Mouse (Mus musculus): ENCODE measurements around the gene Oas2. TPM values are rescaled to one million over a fixed set of nuclear protein-coding genes. Genes with fewer than 3 reads are reported as not detected.

Gene Oas2
- polyA plus RNA-seq, 1 experiment: 0.80 TPM

- Histone ChIP-seq H3K4me1 (ENCODE audit: control insufficient read depth, insufficient read depth, low read length) (peaks cover 87% of the 10 kb centered on the region), H3K27me3 (ENCODE audit: control insufficient read depth, insufficient read depth, low read length) (no peaks in the 10 kb centered on the region), H3K27ac (ENCODE audit: insufficient read depth, low read length) (no peak overlapping the region), H3K4me3 (replicated peaks; ENCODE audit: insufficient read depth, low read depth, low read length) (no peak overlapping the region)
- DNase-seq: peak; percentile 72 to 80
- TF ChIP-seq POLR2A (IDR thresholded peaks at IDR 0.05; ENCODE audit: borderline replicate concordance, insufficient read depth, low read length) (no peak), CTCF (IDR thresholded peaks at IDR 0.05; ENCODE audit: borderline replicate concordance, insufficient read depth, low read depth, low read length) (no peak)
- WGBS: 19% methylated on average over 4 of the region's 4 CpGs
These were observed 47.2 kb downstream of the Oas2 start for GRCm38 (mm10) chr5:120702421-120702820.

GRCm38 (mm10) chr5:120700996-120701790 lies 48.5 kb downstream of the Oas2 start:
- TF ChIP-seq CTCF (IDR thresholded peaks at IDR 0.05; ENCODE audit: borderline replicate concordance, insufficient read depth, low read depth, low read length): no peak
- TF ChIP-seq POLR2A (IDR thresholded peaks at IDR 0.05; ENCODE audit: borderline replicate concordance, insufficient read depth, low read length): no peak
- Histone ChIP-seq H3K4me1 (ENCODE audit: control insufficient read depth, insufficient read depth, low read length) (peaks cover 86% of the 10 kb centered on the region), H3K27ac (ENCODE audit: insufficient read depth, low read length) (no peak overlapping the region), H3K27me3 (ENCODE audit: control insufficient read depth, insufficient read depth, low read length) (no peaks in the 10 kb centered on the region), H3K4me3 (replicated peaks; ENCODE audit: insufficient read depth, low read depth, low read length) (no peak overlapping the region)
- peak; percentile 8 to 30 for DNase-seq
- WGBS: 53% methylated on average over 11 of the region's 11 CpGs

- TF ChIP-seq CTCF (IDR thresholded peaks at IDR 0.05; ENCODE audit: borderline replicate concordance, insufficient read depth, low read depth, low read length) (no peak), POLR2A (IDR thresholded peaks at IDR 0.05; ENCODE audit: borderline replicate concordance, insufficient read depth, low read length) (no peak)
- H3K4me1 ChIP-seq (ENCODE audit: control insufficient read depth, insufficient read depth, low read length): peaks cover 76% of the 10 kb centered on the region
- no peaks in the 10 kb centered on the region for H3K27me3 ChIP-seq (ENCODE audit: control insufficient read depth, insufficient read depth, low read length)
- no peak overlapping the region for H3K4me3 ChIP-seq (replicated peaks; ENCODE audit: insufficient read depth, low read depth, low read length)
- H3K27ac ChIP-seq (ENCODE audit: insufficient read depth, low read length): peak overlapping the region; percentile 24
- 6% methylated on average over 16 of the region's 16 CpGs for WGBS
- DNase-seq: peak; percentile 70 to 72
These were observed 50.8 kb downstream of the Oas2 start for GRCm38 (mm10) chr5:120698801-120699391.

DNA sequence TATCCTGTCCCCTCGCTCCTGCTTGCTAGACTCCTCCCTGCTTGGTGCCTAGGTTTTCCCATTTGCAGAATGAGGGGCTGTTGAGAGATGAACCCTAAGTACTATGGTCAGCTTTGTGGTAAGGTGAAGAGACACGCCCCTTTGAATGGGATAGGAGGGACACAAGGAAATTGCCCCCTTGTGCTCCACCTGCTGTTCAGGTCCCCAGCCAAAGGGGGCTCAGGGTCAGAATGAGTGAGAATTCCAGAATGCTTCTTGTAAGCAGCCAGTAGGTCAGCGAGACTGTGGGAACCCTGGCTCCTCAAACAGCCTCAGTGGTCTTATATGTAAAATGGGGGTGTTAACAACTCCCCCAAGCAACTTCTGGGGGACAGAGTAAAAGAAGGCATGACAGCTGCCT lies 51.5 kb downstream of the Oas2 start:
- TF ChIP-seq POLR2A (IDR thresholded peaks at IDR 0.05; ENCODE audit: borderline replicate concordance, insufficient read depth, low read length) (no peak), CTCF (IDR thresholded peaks at IDR 0.05; ENCODE audit: borderline replicate concordance, insufficient read depth, low read depth, low read length) (no peak)
- peaks cover 71% of the 10 kb centered on the region for H3K4me1 ChIP-seq (ENCODE audit: control insufficient read depth, insufficient read depth, low read length)
- 0 out of 2 replicates have a peak overlapping the region, but pooled peaks have one; percentile 10 for H3K27ac ChIP-seq (ENCODE audit: insufficient read depth, low read length)
- no peak overlapping the region for H3K4me3 ChIP-seq (replicated peaks; ENCODE audit: insufficient read depth, low read depth, low read length)
- no peaks in the 10 kb centered on the region for H3K27me3 ChIP-seq (ENCODE audit: control insufficient read depth, insufficient read depth, low read length)
- no peak for DNase-seq
- WGBS: 68% methylated on average over 3 of the region's 3 CpGs

DNA sequence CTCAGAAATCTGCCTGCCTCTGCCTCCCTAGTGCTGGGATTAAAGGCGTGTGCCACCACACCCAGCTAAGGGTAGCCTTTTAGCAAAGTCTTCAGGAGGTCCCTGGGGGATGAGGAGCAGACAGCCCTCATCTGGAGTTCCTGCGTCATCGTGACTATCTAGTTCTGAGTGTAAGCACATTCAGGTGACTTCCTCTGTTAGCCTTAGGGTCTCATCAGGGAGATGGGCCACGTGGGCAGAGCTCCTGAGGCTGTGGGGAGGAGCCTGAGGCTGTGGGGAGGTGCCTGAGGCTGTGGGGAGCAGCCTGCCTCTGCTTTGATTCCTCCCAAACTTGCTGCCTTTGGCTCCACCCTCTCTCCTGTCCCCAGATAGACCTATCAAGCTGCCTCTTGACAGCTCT lies 52.8 kb downstream of the Oas2 start:
- WGBS: 80% methylated on average over 4 of the region's 4 CpGs
- TF ChIP-seq CTCF (IDR thresholded peaks at IDR 0.05; ENCODE audit: borderline replicate concordance, insufficient read depth, low read depth, low read length): no peak
- no peak for TF ChIP-seq POLR2A (IDR thresholded peaks at IDR 0.05; ENCODE audit: borderline replicate concordance, insufficient read depth, low read length)
- Histone ChIP-seq H3K4me3 (replicated peaks; ENCODE audit: insufficient read depth, low read depth, low read length) (no peak overlapping the region), H3K27me3 (ENCODE audit: control insufficient read depth, insufficient read depth, low read length) (no peaks in the 10 kb centered on the region), H3K27ac (ENCODE audit: insufficient read depth, low read length) (no peak overlapping the region), H3K4me1 (ENCODE audit: control insufficient read depth, insufficient read depth, low read length) (peaks cover 66% of the 10 kb centered on the region)
- DNase-seq: no peak

GRCm38 (mm10) chr5:120696057-120696743 lies 53.5 kb downstream of the Oas2 start:
- Histone ChIP-seq H3K4me1 (ENCODE audit: control insufficient read depth, insufficient read depth, low read length) (peaks cover 66% of the 10 kb centered on the region), H3K27ac (ENCODE audit: insufficient read depth, low read length) (no peak overlapping the region), H3K27me3 (ENCODE audit: control insufficient read depth, insufficient read depth, low read length) (no peaks in the 10 kb centered on the region), H3K4me3 (replicated peaks; ENCODE audit: insufficient read depth, low read depth, low read length) (no peak overlapping the region)
- DNase-seq: no peak
- WGBS: 83% methylated on average over 16 of the region's 16 CpGs
- no peak for TF ChIP-seq POLR2A (IDR thresholded peaks at IDR 0.05; ENCODE audit: borderline replicate concordance, insufficient read depth, low read length)
- no peak for TF ChIP-seq CTCF (IDR thresholded peaks at IDR 0.05; ENCODE audit: borderline replicate concordance, insufficient read depth, low read depth, low read length)

DNA sequence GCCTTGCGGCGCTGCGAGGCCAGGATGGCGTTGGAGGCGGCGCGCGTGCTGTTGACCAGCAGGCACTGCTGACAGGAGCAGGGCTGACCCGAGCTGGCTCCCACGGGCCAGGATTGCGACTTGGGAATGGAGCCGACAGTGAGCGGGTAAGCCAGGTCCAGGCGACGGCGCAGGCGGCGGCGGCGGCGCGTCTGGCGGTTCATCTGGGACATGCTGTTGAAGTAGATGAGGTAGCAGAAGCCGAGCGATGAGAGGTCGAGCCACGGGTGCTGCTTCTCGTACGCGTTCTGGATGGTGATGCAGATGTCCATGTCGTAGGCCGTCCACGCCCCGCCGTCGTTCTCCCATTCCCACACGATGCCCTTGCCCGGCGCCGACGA lies 55.0 kb downstream of the Oas2 start:
- TF ChIP-seq POLR2A (IDR thresholded peaks at IDR 0.05; ENCODE audit: borderline replicate concordance, insufficient read depth, low read length) (no peak), CTCF (IDR thresholded peaks at IDR 0.05; ENCODE audit: borderline replicate concordance, insufficient read depth, low read depth, low read length) (no peak)
- DNase-seq: peak; percentile 69 to 71
- Histone ChIP-seq H3K27me3 (ENCODE audit: control insufficient read depth, insufficient read depth, low read length) (no peaks in the 10 kb centered on the region), H3K27ac (ENCODE audit: insufficient read depth, low read length) (no peak overlapping the region), H3K4me1 (ENCODE audit: control insufficient read depth, insufficient read depth, low read length) (peaks cover 64% of the 10 kb centered on the region), H3K4me3 (replicated peaks; ENCODE audit: insufficient read depth, low read depth, low read length) (no peak overlapping the region)
- WGBS: 30% methylated on average over 41 of the region's 41 CpGs

Measured in cerebellum, adult 2 months (tissue).